Mouse (Mus musculus): ENCODE measurements at regions not wholly inside any gene's neighbourhood (a gene's known extent, or its start where the extent isn't known, plus 50 kb on each side); places are given as distances from the start of the nearest gene placed in this dataset.

- TF ChIP-seq CTCF (IDR thresholded peaks at IDR 0.05; ENCODE audit: low read depth) = no peak
- TF ChIP-seq EP300 (IDR thresholded peaks at IDR 0.05; ENCODE audit: low read depth) = no peak
Observed at GRCm38 (mm10) chr2:106074441-106074840, 71.1 kb upstream of the Dnajc24 start.

Measured in liver, postnatal 0 days (tissue).